Mouse (Mus musculus) midbrain, embryonic 13.5 days (tissue): ENCODE results near the gene Alk. TPM values are rescaled to one million over a fixed set of nuclear protein-coding genes. Genes with fewer than 3 reads are reported as not detected.
"Not testable (repeated sequence)": the region's sequence is repeated elsewhere in the genome, so short reads cannot be mapped to it uniquely, and the experiment has no call there.

Source experiments
- ATAC-seq: fragments of 200-750 bp; cut with Nextera tagmentation; 2 replicates; pipeline ENCODE4 v1.8.0; 2017; ENCODE audit warnings: mild to moderate bottlenecking, moderate TSS enrichment, moderate library complexity
- H3K27ac ChIP-seq: fragments of 300-500 bp; sonication (generic); 2 replicates; pipeline ENCODE4 v1.5.1; 2015; ENCODE audit warnings: inconsistent platforms, mild to moderate bottlenecking, moderate library complexity
- H3K27me3 ChIP-seq: fragments of 300-500 bp; sonication (generic); 2 replicates; pipeline ENCODE4 v1.6.1; 2015; ENCODE audit warnings: mild to moderate bottlenecking, inconsistent platforms
- H3K36me3 ChIP-seq: fragments of 300-500 bp; sonication (generic); 2 replicates; pipeline ENCODE4 v1.6.1; 2015; ENCODE audit warnings: mild to moderate bottlenecking, inconsistent platforms
- H3K4me1 ChIP-seq: fragments of 300-500 bp; sonication (generic); replicated peaks from 2 replicates; pipeline ENCODE4 v1.6.1; 2015; ENCODE audit warnings: inconsistent platforms
- H3K4me2 ChIP-seq: fragments of 300-500 bp; sonication (generic); replicated peaks from 2 replicates; pipeline ENCODE4 v1.6.1; 2015; ENCODE audit warnings: moderate library complexity, mild to moderate bottlenecking, inconsistent platforms
- H3K4me3 ChIP-seq: fragments of 300-500 bp; sonication (generic); replicated peaks from 2 replicates; pipeline ENCODE4 v1.5.1; 2015; ENCODE audit warnings: mild to moderate bottlenecking, inconsistent platforms
- H3K9ac ChIP-seq: fragments of 300-500 bp; sonication (generic); replicated peaks from 2 replicates; pipeline ENCODE4 v1.6.1; 2015; ENCODE audit warnings: mild to moderate bottlenecking, inconsistent platforms
- H3K9me3 ChIP-seq: fragments of 300-500 bp; sonication (generic); 2 replicates; pipeline ENCODE4 v1.6.1; 2016; ENCODE audit warnings: mild to moderate bottlenecking, inconsistent platforms
- WGBS: fragments of 180-500 bp; shearing (Covaris S2); methylation state at CpG from one replicate; pipeline ENCODE4 v1.1.7; 2015; 5-methylcytosine and 5-hydroxymethylcytosine counted together
- polyA plus RNA-seq: library from polyadenylated mRNA; unstranded; fragments of >200 nt; fragmentation: Nextera tagmentation; extraction: Ambion mirVana; gene quantifications from 2 replicates; pipeline ENCODE4 v1.2.1, GENCODE M21; 2015

The Alk gene
- polyA plus RNA-seq, 1 experiment from 2014 or later, result 2.9 TPM

GRCm38 (mm10) chr17:72524839-72525238 is 79.6 kb downstream of the Alk start:
- no peak for ATAC-seq
- Histone ChIP-seq H3K4me3 (no peak overlapping the region), H3K36me3 (no peaks in the 10 kb centered on the region), H3K27ac (no peak overlapping the region), H3K9ac (no peak overlapping the region), H3K4me2 (no peak overlapping the region), H3K27me3 (peaks cover 3% of the 10 kb centered on the region; the same call in 1 of the 2 replicates), H3K4me1 (no peaks in the 10 kb centered on the region), H3K9me3 (no peaks in the 10 kb centered on the region)
- whole genome bisulfite sequencing, result 93% methylated on average over 3 of the region's 3 CpGs

- H3K9me3 ChIP-seq, result no peaks in the 10 kb centered on the region
- H3K4me2 ChIP-seq, result no peak overlapping the region
- no peak for ATAC-seq
- no peak overlapping the region for H3K9ac ChIP-seq
- no peak overlapping the region for H3K27ac ChIP-seq
- no peaks in the 10 kb centered on the region for H3K36me3 ChIP-seq
- H3K4me3 ChIP-seq, result no peak overlapping the region
- no peaks in the 10 kb centered on the region for H3K4me1 ChIP-seq
- 45% methylated on average over 7 of the region's 7 CpGs for WGBS
- peaks cover 3% of the 10 kb centered on the region; the same call in 1 of the 2 replicates for H3K27me3 ChIP-seq
Observed at GRCm38 (mm10) chr17:72523006-72523405, 81.4 kb downstream of the Alk start.

GRCm38 (mm10) chr17:72522381-72522780 is 82.0 kb downstream of the Alk start:
- Histone ChIP-seq H3K4me2 (no peak overlapping the region), H3K27ac (no peak overlapping the region), H3K4me3 (no peak overlapping the region), H3K9ac (no peak overlapping the region), H3K4me1 (no peaks in the 10 kb centered on the region), H3K36me3 (no peaks in the 10 kb centered on the region), H3K27me3 (peaks cover 3% of the 10 kb centered on the region; the same call in 1 of the 2 replicates), H3K9me3 (no peaks in the 10 kb centered on the region)
- 25% methylated on average over 4 of the region's 4 CpGs for WGBS
- peak; percentile 37; the same call in 1 of the 2 replicates for ATAC-seq

GRCm38 (mm10) chr17:72521353-72521752 is 83.1 kb downstream of the Alk start:
- Histone ChIP-seq H3K27ac (no peak overlapping the region), H3K4me1 (no peaks in the 10 kb centered on the region), H3K9ac (no peak overlapping the region), H3K4me3 (no peak overlapping the region), H3K27me3 (peaks cover 3% of the 10 kb centered on the region; the same call in 1 of the 2 replicates), H3K36me3 (no peaks in the 10 kb centered on the region), H3K9me3 (no peaks in the 10 kb centered on the region), H3K4me2 (no peak overlapping the region)
- 94% methylated on average over 5 of the region's 5 CpGs for WGBS
- no peak for ATAC-seq

GRCm38 (mm10) chr17:72510746-72511145 is 93.7 kb downstream of the Alk start:
- no peaks in the 10 kb centered on the region for H3K36me3 ChIP-seq
- H3K4me1 ChIP-seq, result no peaks in the 10 kb centered on the region
- 89% methylated on average over 6 of the region's 6 CpGs for WGBS
- H3K27ac ChIP-seq, result no peak overlapping the region
- H3K9me3 ChIP-seq, result no peaks in the 10 kb centered on the region
- ATAC-seq, result no peak
- no peak overlapping the region for H3K9ac ChIP-seq
- H3K4me2 ChIP-seq, result no peak overlapping the region
- H3K4me3 ChIP-seq, result no peak overlapping the region
- no peaks in the 10 kb centered on the region for H3K27me3 ChIP-seq

- 82% methylated on average over 7 of the region's 7 CpGs for WGBS
- Histone ChIP-seq H3K9me3 (no peaks in the 10 kb centered on the region), H3K9ac (no peak overlapping the region), H3K4me3 (no peak overlapping the region), H3K36me3 (no peaks in the 10 kb centered on the region), H3K4me2 (no peak overlapping the region), H3K27ac (no peak overlapping the region), H3K4me1 (peaks cover 12% of the 10 kb centered on the region), H3K27me3 (no peaks in the 10 kb centered on the region)
- ATAC-seq, result no peak
Observed at GRCm38 (mm10) chr17:72508678-72509394, 95.6 kb downstream of the Alk start.

GRCm38 (mm10) chr17:72505213-72505612 is 99.2 kb downstream of the Alk start:
- no peak overlapping the region for H3K4me2 ChIP-seq
- ATAC-seq, result peak; percentile 92
- 21% methylated on average over 7 of the region's 7 CpGs for WGBS
- no peaks in the 10 kb centered on the region for H3K36me3 ChIP-seq
- 0 out of 2 replicates have a peak overlapping the region, but pooled peaks have one; percentile 30 for H3K27ac ChIP-seq
- H3K27me3 ChIP-seq, result no peaks in the 10 kb centered on the region
- no peaks in the 10 kb centered on the region for H3K9me3 ChIP-seq
- no peak overlapping the region for H3K9ac ChIP-seq
- H3K4me3 ChIP-seq, result no peak overlapping the region
- H3K4me1 ChIP-seq, result peaks cover 12% of the 10 kb centered on the region

- no peaks in the 10 kb centered on the region for H3K36me3 ChIP-seq
- peaks cover 12% of the 10 kb centered on the region for H3K4me1 ChIP-seq
- H3K4me2 ChIP-seq, result no peak overlapping the region
- no peak overlapping the region for H3K27ac ChIP-seq
- peak; percentile 65; the same call in 1 of the 2 replicates for ATAC-seq
- no peaks in the 10 kb centered on the region for H3K27me3 ChIP-seq
- WGBS, result 41% methylated on average over 6 of the region's 6 CpGs
- H3K9ac ChIP-seq, result no peak overlapping the region
- no peaks in the 10 kb centered on the region for H3K9me3 ChIP-seq
- H3K4me3 ChIP-seq, result no peak overlapping the region
Observed at GRCm38 (mm10) chr17:72504581-72504980, 99.8 kb downstream of the Alk start.

- H3K27me3 ChIP-seq, result no peaks in the 10 kb centered on the region
- no peak overlapping the region for H3K9ac ChIP-seq
- ATAC-seq, result no peak
- H3K36me3 ChIP-seq, result no peaks in the 10 kb centered on the region
- H3K27ac ChIP-seq, result no peak overlapping the region
- no peaks in the 10 kb centered on the region for H3K9me3 ChIP-seq
- H3K4me2 ChIP-seq, result no peak overlapping the region
- H3K4me1 ChIP-seq, result no peaks in the 10 kb centered on the region
- no peak overlapping the region for H3K4me3 ChIP-seq
- 44% methylated on average over 5 of the region's 5 CpGs for WGBS
Observed at GRCm38 (mm10) chr17:72495395-72495794, 109.0 kb downstream of the Alk start.

- Histone ChIP-seq H3K27ac (no peak overlapping the region), H3K4me2 (no peak overlapping the region), H3K9ac (no peak overlapping the region), H3K27me3 (no peaks in the 10 kb centered on the region), H3K4me3 (no peak overlapping the region), H3K4me1 (no peaks in the 10 kb centered on the region), H3K9me3 (0 out of 2 replicates have a peak, but pooled peaks cover 7% of the 10 kb centered on the region), H3K36me3 (no peaks in the 10 kb centered on the region)
- WGBS, result 72% methylated on average over 4 of the region's 4 CpGs
- no peak for ATAC-seq
Observed at GRCm38 (mm10) chr17:72485623-72486022, 118.8 kb downstream of the Alk start.

- H3K36me3 ChIP-seq, ATAC-seq, H3K4me3 ChIP-seq, H3K9me3 ChIP-seq, H3K27me3 ChIP-seq, H3K9ac ChIP-seq, H3K4me2 ChIP-seq, H3K27ac ChIP-seq: not testable (repeated sequence)
- 91% methylated on average over 7 of the region's 7 CpGs for WGBS
- H3K4me1 ChIP-seq, result peaks cover 11% of the 10 kb centered on the region; the same call in 1 of the 2 replicates
Observed at GRCm38 (mm10) chr17:72479260-72479659, 125.2 kb downstream of the Alk start.

GRCm38 (mm10) chr17:72477889-72478405 is 126.5 kb downstream of the Alk start:
- no peak overlapping the region for H3K4me3 ChIP-seq
- no peak overlapping the region for H3K4me2 ChIP-seq
- no peak overlapping the region for H3K9ac ChIP-seq
- no peaks in the 10 kb centered on the region for H3K9me3 ChIP-seq
- H3K27ac ChIP-seq, result no peak overlapping the region
- 48% methylated on average over 5 of the region's 5 CpGs for WGBS
- no peaks in the 10 kb centered on the region for H3K36me3 ChIP-seq
- H3K27me3 ChIP-seq, result no peaks in the 10 kb centered on the region
- no peak for ATAC-seq
- H3K4me1 ChIP-seq, result peaks cover 17% of the 10 kb centered on the region; the same call in 1 of the 2 replicates
